Mouse (Mus musculus): ENCODE measurements around the gene Tfip11. TPM values are rescaled to one million over a fixed set of nuclear protein-coding genes. Genes with fewer than 3 reads are reported as not detected.

The Tfip11 gene
- total RNA-seq, 2 experiments from 2014 or later: 10.6 to 10.7 TPM

DNA sequence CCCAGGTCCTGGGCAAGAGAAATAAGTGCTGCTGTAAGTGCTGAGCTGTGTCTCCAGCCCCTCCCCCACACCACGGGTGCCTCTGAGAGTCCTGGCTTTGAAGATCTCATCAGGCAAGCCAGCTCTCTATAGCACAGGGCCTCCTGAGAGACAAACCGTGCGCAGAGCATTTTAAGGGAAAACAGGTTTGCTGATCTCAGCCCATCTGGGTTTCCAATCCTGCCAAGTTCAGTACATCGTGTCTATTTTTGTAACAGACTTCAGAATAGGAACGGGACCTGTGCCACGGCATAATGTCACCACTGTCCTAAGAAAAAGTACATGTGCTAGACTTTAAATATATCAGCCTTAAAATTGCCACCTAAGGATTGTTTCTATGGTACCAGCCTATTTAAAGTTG, 5.2 kb upstream of the Tfip11 start:
- peak; percentile 30 for DNase-seq

DNA sequence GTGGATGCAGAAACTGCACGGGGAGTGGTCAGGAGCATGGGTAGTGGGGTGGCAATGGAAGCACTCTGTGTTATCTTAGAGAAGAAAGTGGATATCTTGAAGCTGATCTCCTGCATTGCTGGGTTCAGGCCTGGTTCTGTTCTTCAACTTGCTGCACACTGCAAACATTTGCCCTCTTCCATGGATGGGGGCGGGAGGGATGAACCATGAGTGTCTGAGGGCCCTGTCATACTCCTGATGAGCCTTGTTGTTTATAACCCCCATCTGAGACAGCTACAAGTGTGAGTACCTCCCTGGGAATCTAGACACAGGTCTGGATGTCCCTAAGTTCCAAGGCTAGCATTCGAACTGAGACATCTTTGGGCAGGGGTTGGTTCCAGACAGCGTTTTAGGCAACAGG, 4.8 kb upstream of the Tfip11 start:
- no peak for DNase-seq

DNA sequence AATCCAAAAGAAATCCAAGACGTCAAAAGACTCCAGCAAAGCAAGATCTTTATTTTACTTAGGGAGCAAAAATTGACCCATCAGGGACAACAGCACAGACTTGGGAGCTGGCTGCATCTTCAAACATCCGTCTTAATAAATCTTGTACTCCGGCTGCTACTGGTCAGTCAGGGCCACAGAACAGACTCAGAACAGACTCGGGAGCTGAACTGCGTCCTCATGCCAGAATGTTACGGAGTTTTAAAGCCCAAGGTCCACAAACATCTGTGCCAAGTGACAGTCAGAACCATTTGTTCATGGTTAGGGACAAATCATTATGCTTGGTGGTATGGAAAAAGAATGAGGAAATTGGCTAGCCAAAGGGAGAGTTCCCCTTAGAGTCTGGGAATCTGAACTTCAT, 2.9 kb upstream of the Tfip11 start:
- DNase-seq: no peak

DNA sequence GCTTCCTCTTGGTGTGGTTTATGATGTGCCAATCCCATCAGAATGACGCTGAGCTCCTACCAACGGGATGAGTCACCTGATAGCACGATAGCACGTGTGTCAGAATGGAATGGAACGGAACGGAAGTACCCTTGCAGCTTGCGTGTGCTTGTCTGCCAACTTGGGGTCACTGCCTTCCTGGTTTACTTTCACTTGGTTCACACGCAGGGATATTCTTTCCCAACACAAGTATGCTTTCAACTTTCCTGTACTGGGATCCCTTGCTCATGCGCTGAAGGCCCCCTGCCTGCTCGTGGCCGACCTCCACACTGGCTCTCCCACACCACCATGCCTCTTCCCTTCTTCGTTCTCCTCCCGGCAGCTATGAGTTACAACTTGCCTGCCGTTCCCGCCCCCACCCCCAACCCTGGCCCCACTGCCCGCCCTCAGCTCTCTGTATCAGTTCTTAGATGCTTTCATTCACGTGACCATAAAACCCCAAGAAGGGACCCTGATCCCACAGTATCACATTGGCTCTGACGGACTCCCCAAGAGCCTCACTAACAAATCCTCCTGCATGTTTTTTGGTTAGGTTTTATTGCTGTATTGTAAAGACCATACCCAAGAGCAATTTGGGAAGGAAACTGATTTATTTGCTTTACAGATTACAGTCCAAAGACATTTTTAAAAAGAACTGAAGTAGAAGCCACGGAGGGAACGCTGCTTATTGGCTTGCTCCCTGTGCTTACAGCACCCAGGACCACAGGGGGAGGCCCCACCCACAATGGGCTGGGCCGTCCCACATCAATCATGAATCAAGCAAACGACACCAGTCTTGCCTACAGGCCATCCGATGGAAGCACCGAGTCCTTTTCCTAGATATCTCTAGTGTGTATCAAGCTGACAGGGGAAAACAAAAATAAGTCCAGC, 1.3 kb upstream of the Tfip11 start:
- DNase-seq: peak; percentile 51

DNA sequence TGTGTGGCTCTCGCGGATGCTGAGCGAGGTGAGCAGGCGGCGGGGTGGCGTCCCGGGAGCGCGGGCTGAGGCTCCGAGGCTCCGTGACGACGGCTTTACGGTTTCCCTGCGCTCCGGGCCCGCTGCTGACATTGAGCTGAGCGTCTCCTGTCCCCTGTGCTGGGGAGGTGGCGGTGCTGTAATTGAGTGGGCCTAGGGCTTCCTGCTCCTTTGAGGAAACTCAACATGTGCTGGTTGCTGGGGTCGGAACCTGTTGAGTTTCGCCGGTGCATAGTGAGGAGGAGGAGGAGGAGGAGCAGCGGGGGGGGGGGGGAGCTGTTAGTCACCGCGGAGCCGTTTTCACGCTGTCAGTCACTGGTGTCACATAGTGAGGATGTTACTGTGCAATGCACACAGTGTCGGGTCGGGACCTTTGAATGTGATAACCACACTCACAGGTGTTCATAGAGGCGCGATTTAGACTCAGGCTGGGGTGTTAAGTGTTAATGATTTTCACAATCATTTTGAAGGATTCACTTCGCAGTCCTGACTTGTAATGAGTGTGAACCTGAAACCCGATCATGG, 370 bp downstream of the Tfip11 start:
- DNase-seq: no peak

DNA sequence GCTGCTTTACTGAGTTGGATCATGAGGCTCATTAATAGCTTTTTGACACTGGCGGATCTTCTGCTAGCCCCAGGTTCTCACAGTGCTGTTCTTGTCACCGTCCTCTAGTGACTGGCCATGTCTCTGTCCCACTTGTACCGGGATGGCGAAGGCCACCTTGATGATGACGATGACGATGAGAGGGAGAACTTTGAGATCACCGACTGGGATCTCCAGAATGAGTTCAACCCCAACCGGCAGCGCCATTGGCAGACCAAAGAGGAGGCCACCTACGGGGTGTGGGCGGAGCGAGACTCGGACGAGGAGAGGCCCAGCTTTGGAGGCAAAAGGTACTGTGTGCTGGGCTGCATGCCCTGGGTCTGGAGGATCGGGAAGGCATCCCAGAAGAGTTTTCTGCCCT, 1.7 kb downstream of the Tfip11 start:
- no peak for DNase-seq

DNA sequence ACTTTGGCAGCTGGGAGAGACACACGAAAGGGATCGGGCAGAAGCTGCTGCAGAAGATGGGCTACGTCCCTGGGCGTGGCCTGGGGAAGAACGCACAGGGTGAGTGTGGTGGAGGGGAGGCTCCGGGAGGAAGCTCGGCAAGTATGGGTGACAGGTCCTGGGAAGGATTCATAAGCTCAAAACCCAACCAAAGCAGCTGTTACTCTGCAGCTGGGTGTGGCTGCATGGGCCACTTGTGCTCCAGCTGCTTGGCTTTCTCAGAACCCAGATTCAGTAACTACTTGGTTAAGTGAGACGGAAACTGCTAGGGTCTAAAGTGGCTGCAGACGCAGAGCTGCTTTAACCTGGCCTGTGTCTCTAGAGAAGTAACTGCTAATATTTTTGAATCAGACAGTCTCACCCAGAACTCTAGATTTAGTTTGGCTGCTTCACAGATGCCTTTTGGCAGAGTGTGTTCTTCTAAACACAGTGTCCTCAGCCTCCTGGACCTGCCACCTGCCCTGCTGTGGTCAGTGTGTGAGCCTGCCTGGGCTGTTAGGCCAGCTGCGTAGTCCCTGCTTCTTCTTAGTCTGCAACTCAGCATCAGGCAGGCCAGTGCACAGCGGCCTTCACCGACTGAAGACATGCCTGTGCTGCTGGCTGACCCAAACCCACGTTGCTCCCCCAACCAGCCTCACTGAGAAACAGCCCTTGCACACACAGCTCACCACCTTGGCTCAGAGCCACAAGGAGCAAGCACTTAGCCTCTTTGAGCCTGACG, 3.8 kb downstream of the Tfip11 start:
- no peak for DNase-seq

DNA sequence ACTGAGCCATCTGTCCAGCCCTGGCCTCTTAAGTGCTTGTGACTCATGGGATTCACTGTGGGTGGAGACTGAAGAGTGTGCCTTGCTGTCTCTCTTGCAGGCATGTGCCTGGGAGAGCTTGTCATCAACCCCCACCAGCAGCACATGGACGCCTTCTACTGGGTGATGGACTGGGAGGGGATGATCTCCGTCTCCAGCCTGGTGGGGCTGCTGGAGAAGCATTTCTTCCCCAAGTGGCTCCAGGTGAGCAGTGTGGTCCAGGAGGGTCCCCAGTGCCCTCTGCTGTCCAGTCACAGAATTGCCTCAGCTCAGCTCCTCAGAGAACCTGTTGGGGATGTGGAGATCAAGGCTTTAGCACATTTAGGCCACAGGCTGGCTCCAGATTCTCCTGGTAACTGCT, 9.3 kb downstream of the Tfip11 start:
- peak; percentile 31 for DNase-seq

DNA sequence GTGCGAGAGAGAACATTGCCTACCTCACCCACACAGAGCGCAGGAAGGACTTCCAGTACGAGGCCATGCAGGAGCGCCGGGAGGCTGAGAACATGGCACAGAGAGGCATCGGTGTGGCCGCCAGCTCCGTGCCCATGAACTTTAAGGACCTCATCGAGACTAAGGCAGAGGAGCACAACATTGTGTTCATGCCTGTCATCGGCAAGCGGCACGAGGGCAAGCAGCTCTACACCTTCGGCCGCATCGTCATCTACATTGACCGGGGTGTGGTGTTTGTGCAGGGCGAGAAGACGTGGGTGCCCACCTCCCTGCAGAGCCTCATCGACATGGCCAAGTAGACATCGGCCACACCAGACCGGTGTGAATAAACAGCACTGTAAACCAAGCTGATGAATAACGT, 10.8 kb downstream of the Tfip11 start:
- no peak for DNase-seq

DNA sequence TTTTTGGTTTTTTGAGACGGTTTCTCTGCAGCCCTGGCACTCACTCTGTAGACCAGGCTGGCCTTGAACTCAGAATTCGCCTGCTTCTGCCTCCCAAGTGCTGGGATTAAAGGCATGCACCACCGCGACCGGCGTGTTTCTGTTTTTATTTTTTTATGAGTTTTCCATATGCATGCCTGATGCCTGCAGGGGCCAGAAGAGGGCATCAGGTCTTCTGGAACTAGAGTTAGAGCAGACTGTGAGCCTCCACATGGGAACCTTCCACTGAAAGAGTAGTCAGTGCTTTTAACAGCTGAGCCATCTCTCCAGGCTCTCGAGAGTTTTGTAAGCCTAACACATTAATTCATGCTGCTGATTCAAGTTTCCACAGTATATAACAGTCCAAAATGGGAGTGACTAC, 13.1 kb downstream of the Tfip11 start:
- DNase-seq: no peak

DNA sequence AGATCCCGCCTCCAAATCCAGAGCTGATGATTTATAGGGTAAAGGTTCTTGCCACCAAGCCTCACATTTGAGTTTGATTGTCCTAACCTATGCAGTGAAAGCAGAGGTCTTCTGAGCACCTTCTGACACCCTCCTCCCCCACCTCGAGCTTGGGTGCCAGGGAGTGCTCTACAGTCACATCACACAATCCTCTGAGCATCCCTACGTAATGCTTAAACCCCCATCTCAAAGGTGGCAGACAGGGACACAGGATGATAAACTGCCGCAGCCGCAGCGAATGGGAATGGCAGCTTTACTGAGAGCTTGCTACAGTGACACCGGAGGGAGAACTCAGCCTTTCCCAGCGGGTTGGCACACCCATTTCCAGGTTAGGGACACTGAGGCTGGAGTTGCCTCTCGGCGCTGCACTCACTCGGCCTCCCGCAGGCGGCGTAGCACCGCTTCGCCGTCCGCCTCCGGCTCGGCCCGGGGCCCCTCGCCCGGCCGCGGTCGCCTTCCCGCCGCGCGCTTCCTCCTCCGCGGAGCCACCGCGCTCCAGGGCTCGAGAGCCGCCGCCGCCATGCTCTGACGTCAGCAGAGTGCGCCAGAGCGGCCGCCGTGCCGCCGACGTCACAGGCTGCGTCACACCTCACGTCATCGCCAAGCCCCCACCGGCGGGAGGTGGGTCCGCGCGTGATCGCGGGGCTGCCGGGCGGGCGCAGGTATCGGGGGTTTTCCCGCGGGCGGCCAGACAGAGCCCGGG, 16.5 kb downstream of the Tfip11 start, which contains the start of the genes Srrd and Hps4:
Gene Srrd, minus strand, starts transcription at position 578 of the 742 bp plus-strand sequence.
Gene Hps4, plus strand, starts transcription at position 621 of the 742 bp plus-strand sequence.
- DNase-seq: peak; percentile 76

DNA sequence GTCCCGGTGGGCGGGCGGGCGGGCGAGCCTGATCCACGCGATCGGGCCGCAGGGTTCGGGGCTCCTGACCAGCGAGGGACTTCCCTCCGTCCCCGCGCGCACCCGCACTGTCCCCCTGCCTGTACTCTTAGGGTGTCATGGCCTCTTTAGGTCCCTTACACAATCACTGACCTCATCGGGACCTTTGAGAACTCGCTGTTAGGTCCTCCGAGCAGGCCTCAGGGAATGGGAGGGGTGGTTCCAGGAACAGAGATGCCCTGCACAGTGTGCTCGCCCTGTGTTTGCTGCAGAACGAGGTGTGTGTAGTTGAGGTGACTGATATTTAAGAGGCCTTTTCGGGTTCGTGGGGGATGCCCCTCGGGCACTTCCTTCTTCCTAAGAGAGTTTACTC, 17.0 kb downstream of the Tfip11 start:
- no peak for DNase-seq

DNA sequence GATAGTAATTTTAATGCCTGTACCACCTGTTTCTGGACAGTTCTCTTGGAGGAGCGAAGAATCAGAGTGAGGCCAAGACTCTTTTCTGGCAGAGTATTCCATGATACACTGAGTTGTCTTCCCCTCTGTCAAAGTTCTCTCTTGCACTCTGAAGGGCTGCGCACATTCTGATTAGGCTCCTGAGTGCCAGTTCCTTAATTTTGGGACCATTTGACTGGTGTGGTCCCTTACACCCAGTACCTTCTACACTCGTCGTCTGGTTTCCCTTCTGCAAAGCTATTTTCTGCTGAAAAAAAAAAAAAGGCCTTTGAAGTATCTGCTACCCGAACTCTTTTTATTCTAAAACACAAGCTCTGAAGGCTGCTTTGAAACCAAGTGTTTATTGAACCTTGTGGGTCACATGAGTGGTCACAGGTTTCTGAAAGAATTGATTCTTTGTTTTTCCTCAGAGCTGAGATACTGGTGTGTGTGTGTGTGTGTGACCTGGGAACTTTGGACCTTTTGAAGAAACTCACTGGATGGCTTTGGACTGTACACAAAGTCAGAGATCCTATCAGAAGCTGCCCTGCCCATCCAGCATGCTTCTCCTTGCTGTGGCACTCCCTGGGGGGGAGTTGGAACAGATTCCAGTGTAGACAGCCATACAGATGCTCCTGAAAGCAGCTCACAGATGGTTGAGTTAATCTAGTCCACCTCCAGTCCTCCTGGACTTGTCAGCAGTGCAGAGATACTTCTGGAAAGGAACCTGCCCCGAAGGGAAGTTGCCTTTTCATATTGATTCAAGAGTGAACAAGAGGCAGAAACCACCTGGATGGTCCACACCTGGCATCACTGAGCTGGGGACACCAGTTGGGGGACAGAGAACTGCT, 18.2 kb downstream of the Tfip11 start:
- no peak for DNase-seq

DNA sequence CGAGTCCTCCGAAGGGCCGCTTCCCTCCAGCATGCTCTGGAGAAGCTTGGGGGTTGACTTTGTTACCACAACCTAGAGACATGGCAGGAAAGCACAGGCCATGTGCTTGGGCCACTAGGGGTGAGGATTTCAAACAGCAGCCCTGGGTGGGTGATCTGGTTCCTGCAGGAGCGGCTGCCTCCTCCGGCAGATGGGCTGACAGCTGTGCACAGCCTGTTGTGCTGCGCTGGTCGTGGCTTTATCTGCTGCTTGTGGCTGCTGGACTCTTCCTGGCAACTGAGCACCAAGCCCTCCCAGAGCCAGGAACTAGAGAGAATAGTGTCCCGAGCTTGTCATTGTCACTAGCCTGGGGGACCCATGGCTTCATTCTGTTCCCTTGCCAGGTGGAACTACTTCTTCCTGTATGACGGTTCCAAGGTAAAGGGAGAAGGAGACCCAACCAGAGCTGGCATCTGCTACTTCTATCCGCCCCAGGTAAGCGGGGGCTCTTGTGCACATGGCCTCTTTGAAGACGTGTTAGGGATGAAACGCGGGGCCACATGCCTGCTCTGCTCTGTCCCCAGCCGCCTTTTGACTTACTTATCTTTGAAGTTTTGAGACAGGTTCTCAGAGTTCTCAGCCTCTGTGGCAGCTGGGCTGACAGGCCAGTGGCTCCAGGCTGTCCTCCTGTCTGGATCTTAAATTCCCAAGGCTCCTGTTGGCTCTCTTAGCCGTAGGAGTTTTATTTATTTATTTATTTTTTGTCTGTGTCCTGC, 20.2 kb downstream of the Tfip11 start:
- no peak for DNase-seq

DNA sequence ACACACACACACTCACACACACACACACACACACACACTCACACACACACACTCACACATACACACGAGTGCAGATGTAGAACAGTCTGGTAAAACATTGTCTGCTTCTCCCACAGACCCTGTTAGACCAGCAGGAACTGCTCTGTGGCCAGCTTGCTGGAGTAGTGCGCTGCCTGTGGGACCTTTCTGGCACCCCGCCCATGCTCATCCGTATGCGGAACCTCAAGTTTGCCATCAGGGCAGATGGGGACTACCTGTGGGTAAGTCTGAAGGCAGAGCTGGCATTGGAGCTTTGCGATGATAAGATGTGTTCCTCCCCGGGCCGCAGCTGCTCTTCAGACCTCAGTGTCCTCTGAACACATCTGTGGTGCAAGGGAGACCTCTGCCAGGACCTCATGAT, 23.0 kb downstream of the Tfip11 start:
- no peak for DNase-seq

DNA sequence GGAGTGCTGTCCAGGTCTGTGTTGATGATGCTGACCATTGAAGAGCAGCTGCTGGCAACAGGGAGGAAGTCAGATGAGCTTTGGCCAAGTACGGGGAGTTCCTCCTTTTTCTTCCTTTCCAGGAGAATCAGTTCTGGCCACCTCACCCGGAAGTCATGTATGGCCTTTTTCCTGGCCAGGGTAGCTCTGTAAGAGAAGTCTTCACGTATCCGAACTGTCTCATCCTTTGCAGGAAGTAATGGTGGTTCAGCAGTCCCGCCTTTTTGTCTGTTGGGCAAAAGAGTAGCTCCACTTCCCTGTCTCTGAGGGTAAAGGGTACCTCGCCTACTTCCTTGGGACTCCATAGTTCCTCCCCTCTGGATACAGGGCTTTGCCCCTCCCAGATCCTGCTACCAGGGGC, 29.3 kb downstream of the Tfip11 start:
- DNase-seq: no peak

DNA sequence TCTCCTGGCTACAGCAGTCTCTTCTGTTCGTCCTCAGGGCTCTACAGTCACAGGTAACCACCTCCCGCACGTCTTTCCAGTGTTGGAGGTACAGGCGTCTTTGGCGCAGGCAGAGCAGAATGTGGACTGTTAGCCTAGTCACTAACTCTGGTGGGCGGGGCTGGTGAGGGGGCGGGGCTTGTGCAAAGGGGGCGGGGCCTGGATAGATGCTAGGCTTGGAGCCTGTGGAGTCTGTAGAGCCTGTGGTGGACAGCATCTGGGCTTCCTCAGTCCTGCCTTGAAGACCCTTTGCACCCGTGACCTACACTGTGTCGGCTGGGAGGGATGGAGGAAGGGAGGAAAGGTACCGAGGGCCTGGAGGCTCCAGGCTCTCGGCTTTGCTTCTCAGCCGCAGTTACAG, 29.8 kb downstream of the Tfip11 start, which contains the start of gene Gm6583:
Gene Gm6583, minus strand, starts transcription at position 124 of the 400 bp plus-strand sequence.
- no peak for DNase-seq

DNA sequence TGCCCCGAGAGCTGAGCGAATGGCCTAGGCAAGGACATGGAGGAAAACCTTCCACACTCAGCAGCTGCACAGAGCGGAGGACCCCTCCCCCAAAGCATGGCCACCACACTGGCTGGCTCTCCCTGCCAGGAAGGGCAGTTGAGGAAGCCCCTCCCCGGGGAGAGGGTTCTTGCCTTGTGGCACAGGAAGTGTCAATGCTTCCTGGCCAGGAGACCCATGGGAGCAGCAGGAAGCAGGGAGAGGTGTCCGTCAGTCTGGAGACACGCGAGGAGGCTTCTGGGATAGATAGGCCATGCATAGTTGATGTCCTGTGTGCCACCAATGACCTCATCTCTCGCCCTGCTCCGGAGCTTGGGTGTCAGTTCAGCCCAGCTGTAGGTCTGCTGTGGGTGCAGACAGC, 30.2 kb downstream of the Tfip11 start:
- no peak for DNase-seq

DNA sequence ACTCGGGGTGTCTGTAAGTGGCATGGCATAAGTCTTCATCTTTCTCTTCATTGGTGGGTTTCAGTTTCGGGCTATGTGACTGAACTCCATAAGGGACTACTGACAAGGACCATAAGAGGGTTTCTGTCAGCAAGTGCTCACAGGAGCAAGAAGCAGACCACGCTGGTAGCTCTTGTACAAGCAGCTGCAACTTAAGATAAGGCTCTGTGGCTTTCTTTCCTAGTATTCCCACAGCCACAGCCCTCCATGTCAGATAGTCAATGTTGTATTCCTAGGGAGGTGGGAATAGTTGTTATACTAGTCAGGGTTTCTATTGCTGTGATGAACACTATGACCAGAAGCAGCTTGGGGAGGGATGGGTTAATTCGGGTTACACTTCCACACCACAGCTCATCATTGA, 33.4 kb downstream of the Tfip11 start:
- no peak for DNase-seq

DNA sequence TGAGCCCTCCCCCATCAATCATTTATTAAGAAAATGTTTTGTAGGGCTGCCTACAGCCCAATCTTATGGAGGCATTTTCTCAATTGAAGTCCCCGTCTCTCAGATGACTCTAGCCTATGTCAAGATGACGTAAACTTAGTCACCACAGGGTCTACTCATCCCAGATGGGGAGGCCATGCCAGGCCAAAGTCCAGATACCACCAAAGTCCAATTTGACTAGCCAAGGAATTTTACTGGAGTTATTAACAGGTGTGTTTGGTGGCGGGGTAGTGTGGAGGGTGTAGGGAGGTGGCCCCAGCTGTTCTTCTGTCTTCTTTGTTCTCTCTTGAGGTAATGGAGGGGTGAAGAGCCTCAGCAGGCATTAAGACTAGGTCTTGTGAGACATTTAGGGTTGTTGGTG, 33.9 kb downstream of the Tfip11 start:
- no peak for DNase-seq
